Mouse (Mus musculus) brain, embryonic 14.5 days (tissue): ENCODE data around the gene Gm9999.

Experiments
- CTCF ChIP-seq: fragments of 200-500 bp; IDR thresholded peaks from 2 replicates; pipeline ENCODE4 v1.5.1; 2012; ENCODE audit warnings: inconsistent platforms, mild to moderate bottlenecking, moderate library complexity, borderline replicate concordance; ENCODE audit not compliant: insufficient read depth, insufficient read length; ENCODE audit errors: extremely low read depth
- POLR2A ChIP-seq: fragments of 200-500 bp; IDR thresholded peaks from 2 replicates; pipeline ENCODE4 v1.6.1; 2012; ENCODE audit warnings: mild to moderate bottlenecking, inconsistent platforms, borderline replicate concordance; ENCODE audit not compliant: poor library complexity, insufficient read depth, insufficient read length, severe bottlenecking; ENCODE audit errors: extremely low read depth

GRCm38 (mm10) chr7:47034785-47035384 lies 51.5 kb downstream of the Gm9999 start:
- no peak for TF ChIP-seq CTCF
- TF ChIP-seq POLR2A: no peak
